Mouse (Mus musculus) Patski (cell line): ENCODE data around the gene Scp2. TPM values are rescaled to one million over a fixed set of nuclear protein-coding genes. Genes with fewer than 3 reads are reported as not detected.
A peak's percentile ranks its signal among the peaks of the same experiment; 100 is the strongest.

ENCODE experiments used
- ATAC-seq: fragments of 100-300 bp; one replicate; pipeline ENCODE4 v1.8.0; 2021
- CTCF ChIA-PET: fragments of 350-600 bp; sonication (Branson Sonifier 250); formaldehyde crosslinking; loops from one replicate; lab custom pipeline; 2022; ENCODE audit warnings: inconsistent platforms; lab: Charles Lee
- POLR2A ChIA-PET: fragments of 350-600 bp; sonication (Branson Sonifier 250); formaldehyde crosslinking; loops from one replicate; lab custom pipeline; 2022; ENCODE audit warnings: antibody characterized with exemption, inconsistent platforms; lab: Charles Lee
- DNase-seq: peaks from one replicate; pipeline ENCODE4 v3.0.0-alpha.2; 2011; ENCODE audit warnings: low read depth, low spot score
- H3K27me3 ChIP-seq: fragments of 371-371 bp; one replicate; pipeline ENCODE4 v1.5.1; 2021
- CTCF ChIP-seq: fragments of 100-300 bp; IDR thresholded peaks from one replicate; pipeline ENCODE4 v1.5.1; 2021
- in situ Hi-C: fragments of 300-500 bp; cut with MboI; formaldehyde crosslinking; loops from 3 replicates; pipeline ENCODE4 v1.11.1; 2018; ENCODE audit warnings: low pct_unique_long_range_greater_than_20kb, mixed read lengths
- polyA plus RNA-seq: library from polyadenylated mRNA; unstranded; gene quantifications from one replicate; pipeline ENCODE4 v1.2.3, GENCODE M21; 2021

Scp2 gene
- polyA plus RNA-seq, 1 experiment from 2014 or later: 105 TPM

DNA sequence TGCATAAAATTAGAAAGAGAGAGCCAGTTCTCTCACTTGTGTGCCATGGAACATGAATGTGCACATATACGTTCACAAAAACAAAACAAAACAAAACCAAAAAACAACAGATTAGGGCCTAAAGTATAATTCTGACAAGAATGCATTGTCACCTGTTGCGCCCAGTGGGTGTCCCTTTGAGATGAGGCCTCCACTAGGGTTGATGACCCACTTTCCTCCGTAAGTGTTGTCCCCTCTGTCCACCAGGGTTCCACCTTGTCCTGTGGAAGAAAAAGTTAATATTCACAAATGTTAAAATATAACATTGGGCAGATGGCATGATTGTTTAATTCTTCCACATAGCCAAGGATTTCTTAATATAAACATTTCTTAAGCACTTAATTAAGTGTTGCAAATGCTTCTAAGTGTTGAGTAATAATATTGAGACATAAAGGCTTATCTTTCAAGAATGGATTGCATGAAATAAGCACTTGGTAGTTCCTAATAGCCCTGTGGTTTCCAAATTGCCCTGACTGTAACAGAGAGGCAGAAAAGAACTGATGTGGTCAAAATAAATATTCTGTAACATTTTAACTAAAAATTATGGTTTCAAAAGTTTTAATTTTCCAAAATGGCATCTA lies 70.5 kb downstream of the Scp2 start:
- no peaks in the 10 kb centered on the region for H3K27me3 ChIP-seq
- DNase-seq (no peak), ATAC-seq (no peak)
- in situ Hi-C loops: no loop called here
- POLR2A ChIA-PET: no interaction called here
- CTCF ChIA-PET: no interaction called here
- TF ChIP-seq CTCF: no peak

DNA sequence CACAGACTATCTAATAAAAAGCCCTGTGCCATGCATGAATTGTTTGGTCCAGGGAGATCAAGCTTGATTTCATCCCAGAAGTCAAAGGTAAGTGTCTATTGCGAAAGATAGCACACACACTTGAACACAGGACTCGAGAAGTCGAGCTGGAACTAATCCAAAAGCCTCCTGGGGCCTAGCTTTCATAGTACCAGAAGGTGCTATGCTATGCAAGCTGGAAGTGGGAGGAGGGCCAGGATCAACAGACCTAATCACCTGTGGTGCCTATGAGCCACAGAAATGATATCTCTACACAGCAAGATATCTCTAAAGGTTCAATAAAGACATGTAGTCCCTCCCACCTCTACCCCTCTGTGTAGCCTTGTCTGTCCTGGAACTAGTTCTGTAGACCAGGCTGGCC lies 72.7 kb downstream of the Scp2 start:
- no peak for TF ChIP-seq CTCF
- no peaks in the 10 kb centered on the region for H3K27me3 ChIP-seq
- ATAC-seq (no peak), DNase-seq (no peak)
- ChIA-PET POLR2A (interaction anchor here (1.0 kb wide), 1 partner anchor 14 kb away, joined by 3 read pairs; no protein-coding TSS in a partner anchor), CTCF (interaction anchor here (0.6 kb wide), 1 partner anchor 135 kb away, joined by 3 read pairs; no protein-coding TSS in a partner anchor)
- in situ Hi-C loops: no loop called here

DNA sequence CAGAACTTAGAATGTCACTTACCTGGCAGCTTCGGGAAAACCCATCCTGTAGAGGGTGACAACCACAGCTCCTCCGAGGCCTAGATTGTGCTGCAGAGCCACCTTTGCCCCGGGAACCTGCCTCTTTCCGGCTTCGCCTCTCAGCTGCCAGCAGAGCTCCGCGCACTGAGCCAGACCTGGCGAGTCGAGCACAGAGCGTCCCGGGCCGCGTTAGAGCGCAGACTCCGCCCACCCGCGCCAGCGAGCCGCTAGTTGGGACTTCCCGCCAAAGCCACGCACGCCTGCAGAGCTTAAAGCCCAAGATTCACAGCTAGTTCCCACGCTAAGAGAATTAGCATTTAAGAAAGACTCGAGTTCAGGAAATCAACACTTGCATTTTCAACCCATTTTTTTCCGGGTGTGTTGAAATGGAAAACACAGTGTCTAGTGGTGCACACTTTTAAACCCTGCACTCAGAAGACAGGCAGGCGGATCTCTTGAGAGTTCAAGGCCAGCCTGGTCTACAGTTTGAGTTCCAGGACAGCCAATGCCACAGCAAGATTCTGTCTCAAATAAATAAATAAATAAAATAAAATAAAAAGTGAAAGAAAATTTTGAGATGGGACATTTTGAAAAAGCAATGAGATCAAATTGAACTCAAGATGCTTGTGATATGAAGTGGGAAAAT lies 73.4 kb downstream of the Scp2 start:
- H3K27me3 ChIP-seq: no peaks in the 10 kb centered on the region
- ATAC-seq: peak; percentile 51
- no peak for TF ChIP-seq CTCF
- in situ Hi-C loops: no loop called here
- ChIA-PET CTCF (no interaction called here), POLR2A (interaction anchor here (1.0 kb wide), 1 partner anchor 13 kb away, joined by 3 read pairs; no protein-coding TSS in a partner anchor)
- peak; percentile 58 for DNase-seq

DNA sequence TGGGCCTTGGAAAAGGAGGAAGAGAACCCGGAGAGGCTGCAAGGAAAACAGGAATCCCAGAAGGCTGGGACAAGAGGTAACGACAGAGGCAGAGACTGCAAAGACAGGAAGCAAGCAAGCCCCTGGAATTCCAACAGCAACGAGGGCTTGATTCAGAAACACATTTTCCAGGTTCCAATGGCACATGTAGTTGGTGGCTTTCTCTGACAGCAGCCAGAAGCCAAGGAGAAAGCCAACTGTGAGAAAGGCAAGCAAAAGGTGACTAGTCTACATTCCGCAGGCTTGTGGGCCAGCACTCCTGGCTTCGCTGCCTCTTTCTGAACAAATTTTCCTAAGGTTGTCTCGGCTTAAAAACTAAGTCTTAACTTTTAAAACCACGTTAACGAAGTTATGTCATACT lies 74.1 kb downstream of the Scp2 start:
- ChIA-PET POLR2A (no interaction called here), CTCF (interaction anchor here (1.9 kb wide), 1 partner anchor 133 kb away, joined by 6 read pairs; no protein-coding TSS in a partner anchor)
- ATAC-seq (no peak), DNase-seq (no peak)
- no peak for TF ChIP-seq CTCF
- in situ Hi-C loops: no loop called here
- H3K27me3 ChIP-seq: no peaks in the 10 kb centered on the region

DNA sequence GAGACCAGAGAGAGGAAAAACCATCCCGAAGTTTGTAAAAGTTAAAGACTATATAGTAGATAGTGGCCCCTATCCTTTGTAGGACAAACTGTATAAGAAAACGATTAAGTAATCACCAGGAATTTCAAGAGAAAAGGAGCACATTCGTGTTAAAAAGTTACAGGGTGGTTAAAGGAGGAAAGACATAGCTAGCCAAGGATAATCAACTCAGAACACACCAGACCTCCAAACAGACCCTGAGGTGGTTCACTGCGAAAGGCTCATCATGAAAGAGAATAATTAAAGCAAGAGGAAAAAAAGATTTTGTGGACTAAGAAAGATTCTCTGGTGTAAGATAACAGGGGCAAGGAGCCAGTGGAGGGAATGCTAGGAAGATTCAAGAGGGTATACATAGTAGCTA lies 74.5 kb downstream of the Scp2 start:
- ATAC-seq: no peak
- no peak for DNase-seq
- no peak for TF ChIP-seq CTCF
- CTCF ChIA-PET: interaction anchor here (1.9 kb wide), 1 partner anchor 133 kb away, joined by 6 read pairs; no protein-coding TSS in a partner anchor
- no peaks in the 10 kb centered on the region for H3K27me3 ChIP-seq
- in situ Hi-C loops: no loop called here
- POLR2A ChIA-PET: interaction anchor here (1.2 kb wide), 1 partner anchor 18 kb away, joined by 3 read pairs; no protein-coding TSS in a partner anchor

DNA sequence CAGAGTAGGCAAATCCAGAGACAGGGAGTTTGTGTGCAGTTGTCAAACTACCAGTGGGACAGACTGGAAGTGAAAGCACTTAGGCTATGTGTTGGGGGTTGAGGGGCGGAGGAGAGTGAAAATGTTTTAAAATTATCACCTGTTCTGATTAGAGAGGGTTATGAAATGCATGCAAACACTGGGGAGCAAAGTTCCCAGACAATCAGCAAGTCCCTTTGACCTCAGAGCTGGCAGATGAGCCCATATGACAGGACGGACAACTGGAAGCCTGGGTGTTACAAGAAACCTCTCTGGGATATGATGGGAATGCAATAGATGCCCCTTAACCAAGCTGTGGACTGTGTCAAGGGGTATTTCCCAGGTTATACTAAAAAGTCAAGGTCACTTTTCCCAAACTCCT lies 76.7 kb downstream of the Scp2 start:
- H3K27me3 ChIP-seq: no peaks in the 10 kb centered on the region
- CTCF ChIA-PET: no interaction called here
- in situ Hi-C loops: no loop called here
- TF ChIP-seq CTCF: no peak
- no peak for ATAC-seq
- no peak for DNase-seq
- POLR2A ChIA-PET: no interaction called here

DNA sequence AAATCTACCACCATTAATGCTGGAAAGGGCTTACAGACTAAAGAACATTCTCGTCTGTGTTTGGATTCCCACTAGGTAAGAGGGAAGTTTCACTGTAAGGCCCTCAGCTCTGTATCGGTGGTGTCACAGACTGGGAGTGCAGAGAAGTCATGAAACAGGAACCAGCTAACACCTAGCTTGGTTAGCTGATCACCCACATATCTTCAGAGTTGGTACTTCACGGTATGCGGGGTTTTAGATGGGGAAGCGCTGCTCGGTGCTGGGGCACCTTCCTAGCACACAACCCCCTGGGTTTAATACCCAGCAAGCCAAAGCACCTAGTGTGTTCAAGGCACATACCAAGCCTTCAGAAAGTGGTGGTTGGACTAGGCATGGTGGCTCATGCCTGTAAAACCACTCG lies 77.5 kb downstream of the Scp2 start:
- POLR2A ChIA-PET: no interaction called here
- no peak for TF ChIP-seq CTCF
- in situ Hi-C loops: no loop called here
- CTCF ChIA-PET: no interaction called here
- no peak for DNase-seq
- no peak for ATAC-seq
- H3K27me3 ChIP-seq: no peaks in the 10 kb centered on the region

DNA sequence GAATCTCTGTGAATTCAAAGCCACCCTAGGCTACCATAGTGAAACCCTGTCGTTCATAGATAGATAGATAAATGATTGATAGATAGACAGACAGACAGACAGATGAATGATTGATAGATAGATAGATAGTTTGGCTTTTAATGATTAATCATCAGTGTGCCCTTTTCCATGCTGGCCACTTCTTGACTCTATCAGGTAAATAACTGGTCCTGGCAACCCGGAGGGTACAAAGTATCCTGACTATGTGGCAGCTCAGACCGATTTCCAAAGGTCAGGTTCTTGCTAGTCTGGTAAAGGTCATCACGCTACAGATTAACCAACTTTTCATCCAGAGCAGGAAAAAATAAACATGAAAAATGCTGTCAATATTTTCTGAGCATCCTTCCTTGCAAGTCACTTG lies 78.2 kb downstream of the Scp2 start:
- in situ Hi-C loops: no loop called here
- no peak for TF ChIP-seq CTCF
- no peak for DNase-seq
- POLR2A ChIA-PET: no interaction called here
- CTCF ChIA-PET: no interaction called here
- no peaks in the 10 kb centered on the region for H3K27me3 ChIP-seq
- ATAC-seq: no peak

DNA sequence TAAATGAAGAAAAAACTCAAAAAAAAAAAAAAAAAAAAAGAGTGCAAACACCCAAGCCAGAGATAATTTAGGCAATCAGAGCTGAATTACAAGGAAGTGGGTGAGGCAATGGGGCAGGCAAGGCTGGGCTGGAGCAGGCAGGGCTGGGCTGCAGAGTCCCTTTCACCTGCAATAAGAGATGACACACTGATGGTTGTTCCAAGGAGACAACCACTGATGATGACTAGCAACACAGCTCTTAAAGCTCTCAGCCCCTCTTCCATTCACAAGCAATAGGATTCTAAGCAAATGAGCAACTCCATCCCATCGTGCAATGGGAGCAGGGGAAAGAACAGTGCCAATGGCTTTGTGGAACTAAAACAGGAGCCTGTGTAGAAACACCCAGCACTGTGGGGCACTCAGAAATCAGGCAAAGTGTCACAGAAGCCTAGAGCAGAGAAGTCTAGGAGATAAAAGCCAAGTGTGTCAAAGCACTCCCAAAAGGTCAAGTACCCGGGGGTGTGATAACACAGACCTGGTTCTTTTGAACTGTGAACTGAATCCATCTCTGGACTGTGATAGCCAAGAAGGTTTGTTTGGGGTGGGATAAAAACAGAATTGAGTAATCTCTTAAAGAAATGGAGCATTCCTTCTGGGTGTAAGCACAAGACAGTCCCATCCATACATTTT lies 79.5 kb downstream of the Scp2 start:
- POLR2A ChIA-PET: no interaction called here
- in situ Hi-C loops: no loop called here
- CTCF ChIA-PET: no interaction called here
- ATAC-seq (no peak), DNase-seq (no peak)
- TF ChIP-seq CTCF: no peak
- no peaks in the 10 kb centered on the region for H3K27me3 ChIP-seq

DNA sequence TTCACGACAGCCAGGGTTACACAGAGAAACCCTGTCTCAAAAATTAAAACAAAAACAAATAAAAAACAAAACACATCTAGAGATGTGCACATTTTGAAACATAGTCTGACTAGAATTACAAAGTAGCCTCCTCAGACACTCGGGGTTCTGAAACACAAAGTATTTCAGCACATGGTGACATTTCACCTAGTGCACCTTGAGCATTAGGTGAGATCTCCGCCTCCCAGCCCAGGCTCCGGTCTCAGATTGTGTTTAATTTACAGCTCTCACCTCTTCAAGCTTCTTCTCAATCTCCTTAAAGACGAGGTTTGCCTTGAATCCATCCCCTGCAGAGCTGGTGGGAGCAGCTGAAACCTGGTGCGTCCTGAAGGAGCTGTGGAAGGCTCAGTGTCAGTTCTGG lies 81.2 kb downstream of the Scp2 start:
- ChIA-PET POLR2A (no interaction called here), CTCF (no interaction called here)
- DNase-seq (no peak), ATAC-seq (no peak)
- in situ Hi-C loops: no loop called here
- no peaks in the 10 kb centered on the region for H3K27me3 ChIP-seq
- TF ChIP-seq CTCF: no peak

DNA sequence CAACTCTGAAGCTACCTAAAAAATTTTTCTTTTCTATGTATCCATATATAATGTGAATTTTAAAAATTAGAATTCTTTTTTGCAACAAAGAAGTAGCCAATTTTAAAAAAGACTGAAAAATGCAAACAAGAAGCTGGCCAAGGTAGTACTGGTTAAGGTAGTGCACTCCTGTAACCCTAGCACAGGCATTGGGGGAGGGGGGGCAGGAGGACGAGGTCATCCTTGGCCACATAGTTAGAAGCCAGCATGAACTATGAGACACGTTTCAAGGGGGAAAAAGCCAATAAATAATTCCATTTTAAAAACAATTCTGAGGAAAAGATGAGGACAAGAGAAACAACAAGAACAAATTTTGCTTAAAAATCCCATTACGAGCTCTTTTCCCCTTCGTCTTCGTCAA lies 82.3 kb downstream of the Scp2 start:
- DNase-seq: no peak
- no peaks in the 10 kb centered on the region for H3K27me3 ChIP-seq
- TF ChIP-seq CTCF: no peak
- ATAC-seq: no peak
- CTCF ChIA-PET: no interaction called here
- in situ Hi-C loops: no loop called here
- POLR2A ChIA-PET: no interaction called here
